Mouse (Mus musculus) kidney, postnatal 0 days (tissue): ENCODE measurements around the gene Slc40a1. TPM values are rescaled to one million over a fixed set of nuclear protein-coding genes. Genes with fewer than 3 reads are reported as not detected.

ENCODE experiments used
- ATAC-seq: fragments of 200-750 bp; cut with Nextera tagmentation; replicated peaks from 2 replicates; pipeline ENCODE4 v1.8.0; 2017; ENCODE audit warnings: low read depth, moderate number of reproducible peaks, moderate TSS enrichment, moderate library complexity; ENCODE audit not compliant: low FRiP score
- DNase-seq: peaks from one replicate; pipeline ENCODE4 v3.0.0-alpha.2; 2016; ENCODE audit warnings: low spot score
- H3K27ac ChIP-seq: fragments of 300-500 bp; sonication (generic); 2 replicates; pipeline ENCODE4 v1.5.1; 2014; ENCODE audit warnings: mild to moderate bottlenecking
- H3K27me3 ChIP-seq: fragments of 300-500 bp; sonication (generic); 2 replicates; pipeline ENCODE4 v1.6.1; 2014; ENCODE audit warnings: low read length, mixed read lengths; ENCODE audit not compliant: insufficient read depth
- H3K36me3 ChIP-seq: fragments of 300-500 bp; sonication (generic); 2 replicates; pipeline ENCODE4 v1.6.1; 2014; ENCODE audit warnings: low read length, mixed read lengths; ENCODE audit not compliant: insufficient read depth
- H3K4me1 ChIP-seq: fragments of 300-500 bp; sonication (generic); replicated peaks from 2 replicates; pipeline ENCODE4 v1.6.1; 2014; ENCODE audit warnings: antibody characterized with exemption, low read length, mixed read lengths; ENCODE audit not compliant: insufficient read depth
- H3K4me2 ChIP-seq: fragments of 300-500 bp; sonication (generic); 2 replicates; pipeline ENCODE4 v1.6.1; 2014; ENCODE audit warnings: mild to moderate bottlenecking, low read length, moderate library complexity, mixed read lengths
- H3K4me3 ChIP-seq: fragments of 300-500 bp; sonication (generic); replicated peaks from 2 replicates; pipeline ENCODE4 v1.5.1; 2014; ENCODE audit warnings: low read depth, low read length
- H3K9ac ChIP-seq: fragments of 300-500 bp; sonication (generic); 2 replicates; pipeline ENCODE4 v1.6.1; 2014; ENCODE audit warnings: low read depth, low read length
- H3K9me3 ChIP-seq: fragments of 300-500 bp; sonication (generic); replicated peaks from 2 replicates; pipeline ENCODE4 v1.6.1; 2016; ENCODE audit warnings: low read length, inconsistent platforms, mixed read lengths
- CTCF ChIP-seq: IDR thresholded peaks from 2 replicates; pipeline ENCODE4 v1.5.1; 2016; ENCODE audit warnings: antibody characterized with exemption, low read depth, mild to moderate bottlenecking, moderate library complexity
- WGBS: fragments of 180-500 bp; shearing (Covaris S2); extraction: QIAGEN DNeasy Blood & Tissue Kit; methylation state at CpG from one replicate; pipeline ENCODE4 v1.1.7; 2014; 5-methylcytosine and 5-hydroxymethylcytosine counted together
- polyA plus RNA-seq: library from polyadenylated mRNA; unstranded; fragments of >200 nt; fragmentation: Nextera tagmentation; extraction: Ambion mirVana; gene quantifications from 2 replicates; pipeline ENCODE4 v1.2.1, GENCODE M21; 2015

Gene Slc40a1
- polyA plus RNA-seq, 1 experiment from 2014 or later: 119 TPM

DNA sequence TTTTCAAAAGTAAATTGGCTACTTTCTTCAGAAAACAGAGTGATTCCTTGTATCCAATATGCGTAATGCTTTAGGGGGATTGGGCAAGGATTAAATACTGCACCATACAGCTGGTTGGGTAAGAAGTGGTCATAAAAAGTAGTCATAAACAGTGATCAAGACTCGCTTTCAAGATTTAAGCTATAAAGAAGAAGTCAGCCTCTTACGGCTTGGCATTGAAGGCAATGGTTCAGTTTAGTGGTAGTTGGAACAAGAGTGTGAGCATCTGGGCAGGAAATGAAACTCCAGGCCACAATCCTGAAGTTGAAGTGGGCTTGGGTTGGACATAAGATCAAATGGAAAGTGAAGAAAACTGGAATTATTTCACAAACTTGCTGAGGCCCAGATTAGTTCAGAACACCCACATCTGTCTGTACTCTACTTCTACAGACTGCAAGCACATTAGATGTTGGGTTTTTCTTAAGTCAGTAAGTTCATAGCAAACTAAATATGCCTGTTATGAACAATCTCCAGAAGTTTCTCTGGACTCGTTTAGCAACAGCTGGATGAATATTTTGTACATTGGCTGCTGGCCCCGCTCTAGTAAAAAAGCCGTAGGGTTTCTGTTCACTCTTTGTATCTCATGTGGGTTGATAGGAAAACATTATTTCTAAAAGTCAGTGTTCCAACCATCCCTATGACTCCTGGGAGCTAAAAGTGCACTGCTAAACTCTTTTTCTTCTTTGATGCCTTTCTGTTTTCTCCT lies 32.0 kb downstream of the Slc40a1 start:
- ATAC-seq (no peak), DNase-seq (no peak)
- H3K4me2 ChIP-seq: no peak overlapping the region
- H3K4me1 ChIP-seq: no peaks in the 10 kb centered on the region
- no peaks in the 10 kb centered on the region for H3K27me3 ChIP-seq
- no peaks in the 10 kb centered on the region for H3K36me3 ChIP-seq
- no peak overlapping the region for H3K27ac ChIP-seq
- WGBS: 76% methylated on average over 6 of the region's 6 CpGs
- no peak overlapping the region for H3K9ac ChIP-seq
- H3K9me3 ChIP-seq: no peaks in the 10 kb centered on the region
- no peak overlapping the region for H3K4me3 ChIP-seq
- TF ChIP-seq CTCF: no peak

DNA sequence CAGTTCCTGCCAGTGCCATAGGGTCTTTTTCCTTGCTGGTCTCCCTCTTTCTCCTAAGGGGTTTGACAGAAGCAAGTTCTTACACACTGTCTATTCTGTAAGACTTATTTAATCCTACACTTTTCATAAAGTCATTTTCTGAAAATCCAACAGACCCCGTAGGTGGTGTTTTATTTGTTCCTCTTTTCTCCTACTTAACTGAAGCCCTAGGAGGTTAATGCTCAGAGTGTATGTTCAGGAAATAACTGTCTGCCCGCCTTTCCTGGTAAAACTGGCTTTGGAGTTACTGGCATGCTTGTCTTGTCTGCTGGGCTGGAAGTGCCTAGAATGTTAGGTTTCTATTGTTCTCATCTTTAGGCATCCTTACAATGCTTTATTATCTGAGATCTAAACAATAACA lies 34.3 kb downstream of the Slc40a1 start:
- ATAC-seq: no peak
- Histone ChIP-seq H3K4me1 (no peaks in the 10 kb centered on the region), H3K4me2 (no peak overlapping the region), H3K9me3 (no peaks in the 10 kb centered on the region), H3K4me3 (no peak overlapping the region), H3K9ac (no peak overlapping the region), H3K27ac (no peak overlapping the region), H3K27me3 (no peaks in the 10 kb centered on the region), H3K36me3 (no peaks in the 10 kb centered on the region)
- DNase-seq: no peak
- TF ChIP-seq CTCF: no peak
- 78% methylated on average over 2 of the region's 2 CpGs for WGBS

- no peak for ATAC-seq
- peak within 1 kb of the TSS; percentile 11; the same call in 1 of the 2 replicates for H3K27ac ChIP-seq
- no peak within 1 kb of the TSS for H3K9ac ChIP-seq
- H3K9me3 ChIP-seq: no peaks in the 10 kb centered on the region
- no peaks in the 10 kb centered on the region for H3K27me3 ChIP-seq
- no peak within 1 kb of the TSS for H3K4me2 ChIP-seq
- no peak within 1 kb of the TSS for H3K4me3 ChIP-seq
- no peak for TF ChIP-seq CTCF
- no peak for DNase-seq
- H3K36me3 ChIP-seq: no peaks in the 10 kb centered on the region
- no peaks in the 10 kb centered on the region for H3K4me1 ChIP-seq
Measured at GRCm38 (mm10) chr1:45890173-45890572, 36.1 kb downstream of the Slc40a1 start, which contains the start of gene Gm5269. TSS of gene Gm5269 (minus strand) at chr1:45890273.

- no peaks in the 10 kb centered on the region for H3K4me1 ChIP-seq
- H3K4me2 ChIP-seq: no peak overlapping the region
- DNase-seq (no peak), ATAC-seq (no peak)
- H3K36me3 ChIP-seq: no peaks in the 10 kb centered on the region
- no peaks in the 10 kb centered on the region for H3K9me3 ChIP-seq
- TF ChIP-seq CTCF: no peak
- H3K4me3 ChIP-seq: no peak overlapping the region
- H3K27me3 ChIP-seq: no peaks in the 10 kb centered on the region
- no peak overlapping the region for H3K27ac ChIP-seq
- no peak overlapping the region for H3K9ac ChIP-seq
- WGBS: 81% methylated on average over 9 of the region's 9 CpGs
Measured at GRCm38 (mm10) chr1:45886800-45887199, 39.5 kb downstream of the Slc40a1 start.

DNA sequence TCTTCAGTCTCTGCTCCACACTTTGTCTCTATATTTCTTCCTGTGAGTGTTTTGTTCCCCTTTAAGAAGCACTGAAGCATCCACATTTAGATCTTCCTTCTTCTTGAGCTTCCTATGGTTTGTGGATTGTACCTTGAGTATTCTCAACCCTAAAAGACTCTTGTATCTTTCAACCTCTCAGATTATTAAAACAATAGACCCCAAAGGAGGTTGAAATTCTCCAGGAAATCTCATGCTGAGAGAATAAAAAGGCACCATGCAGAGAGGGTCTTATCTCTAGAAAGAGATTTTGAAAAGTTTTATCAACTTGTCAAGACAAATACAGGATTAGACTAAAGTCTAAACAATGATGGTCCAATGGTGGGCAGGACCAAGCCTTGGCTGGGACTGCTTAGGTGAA lies 42.9 kb downstream of the Slc40a1 start:
- Histone ChIP-seq H3K27ac (no peak overlapping the region), H3K4me1 (no peaks in the 10 kb centered on the region), H3K4me2 (no peak overlapping the region), H3K27me3 (no peaks in the 10 kb centered on the region), H3K9ac (no peak overlapping the region), H3K36me3 (no peaks in the 10 kb centered on the region), H3K9me3 (no peaks in the 10 kb centered on the region), H3K4me3 (no peak overlapping the region)
- no peak for ATAC-seq
- no peak for DNase-seq
- TF ChIP-seq CTCF: no peak

GRCm38 (mm10) chr1:45882076-45882475 lies 44.2 kb downstream of the Slc40a1 start:
- 15% methylated on average over 6 of the region's 6 CpGs for WGBS
- H3K9ac ChIP-seq: no peak overlapping the region
- H3K9me3 ChIP-seq: no peaks in the 10 kb centered on the region
- DNase-seq (peak; percentile 52), ATAC-seq (no peak)
- no peak for TF ChIP-seq CTCF
- no peaks in the 10 kb centered on the region for H3K27me3 ChIP-seq
- no peak overlapping the region for H3K4me3 ChIP-seq
- H3K4me2 ChIP-seq: no peak overlapping the region
- H3K4me1 ChIP-seq: no peaks in the 10 kb centered on the region
- no peaks in the 10 kb centered on the region for H3K36me3 ChIP-seq
- H3K27ac ChIP-seq: no peak overlapping the region
